In the genomic region with DNA sequence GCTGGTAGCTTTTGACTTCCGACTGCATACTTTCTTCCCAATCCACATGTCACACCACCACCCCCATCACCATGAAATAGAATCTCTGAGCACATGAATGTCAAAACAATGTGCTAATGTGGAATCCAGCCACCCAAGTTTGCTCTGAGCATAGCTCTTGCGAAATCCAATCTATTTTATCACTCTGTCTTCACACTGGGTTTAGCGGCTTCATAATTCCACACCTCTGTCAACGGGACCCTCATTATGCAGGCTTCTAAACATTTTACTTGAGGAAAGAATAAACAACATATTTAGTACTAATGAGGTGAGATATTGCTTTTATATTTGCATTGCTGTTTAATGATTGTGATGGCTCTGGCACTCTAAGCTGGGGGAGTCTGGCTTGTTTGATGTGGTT, we compare ENCODE assay signal across 27 mouse cellular contexts.
DNase-seq lines count a peak whose midpoint lies in the region; ATAC-seq and TF ChIP-seq lines count a peak whose summit lies in the region.
"Had no signal": no experiment of that assay in that cellular context is flagged by ENCODE, and none has a peak within 500 bp of the region (broad histone marks: within the 10 kb centered on the region; RNA-seq: fewer than 3 reads in every experiment).

No protein-coding gene starts in this region.

- H3K4me2 ChIP-seq in forebrain, embryonic 15.5 days (replicated peaks): no peak overlapping the region
- H3K4me2 ChIP-seq in embryonic facial prominence, embryonic 14.5 days (ENCODE audit: low read depth, low read length): no peak overlapping the region
- H3K4me2 ChIP-seq: heart, embryonic 12.5 days; hindbrain, embryonic 13.5 days; midbrain, embryonic 12.5 days; neural tube, embryonic 12.5 days had no signal

- no peak overlapping the region for H3K4me3 ChIP-seq in forebrain, embryonic 15.5 days
- H3K4me3 ChIP-seq in forebrain, embryonic 10.5 days: no peak overlapping the region
- no peak overlapping the region for H3K4me3 ChIP-seq in embryonic facial prominence, embryonic 14.5 days (ENCODE audit: low read depth, low read length)
- H3K4me3 ChIP-seq in heart, adult 2 months: no peak overlapping the region
- H3K4me3 ChIP-seq: heart, embryonic 12.5 days; hindbrain, embryonic 13.5 days; midbrain, embryonic 12.5 days; myocyte; neural tube, embryonic 12.5 days had no signal

- WGBS in forebrain, embryonic 15.5 days: 54% methylated on average over 4 of the region's 4 CpGs
- WGBS in forebrain, embryonic 10.5 days: 87% methylated on average over 4 of the region's 4 CpGs
- WGBS in embryonic facial prominence, embryonic 14.5 days: 64% methylated on average over 4 of the region's 4 CpGs
- WGBS in heart, adult 2 months: 76% methylated on average over 4 of the region's 4 CpGs

- no peak for TF ChIP-seq POLR2A in heart, adult 2 months (IDR thresholded peaks at IDR 0.05; ENCODE audit: insufficient read depth, low read depth, low read length)

- no peaks in the 10 kb centered on the region for H3K27me3 ChIP-seq in forebrain, embryonic 15.5 days
- H3K27me3 ChIP-seq in forebrain, embryonic 10.5 days (ENCODE audit: poor library complexity, severe bottlenecking): no peaks in the 10 kb centered on the region
- H3K27me3 ChIP-seq in embryonic facial prominence, embryonic 14.5 days (replicated peaks; ENCODE audit: control insufficient read depth, insufficient read depth, low read length): no peaks in the 10 kb centered on the region
- H3K27me3 ChIP-seq in heart, adult 2 months (ENCODE audit: control insufficient read depth, insufficient read depth, low read length): no peaks in the 10 kb centered on the region
- H3K27me3 ChIP-seq: heart, embryonic 12.5 days; hindbrain, embryonic 13.5 days; midbrain, embryonic 12.5 days; neural tube, embryonic 12.5 days had no signal

- no peak for TF ChIP-seq EP300 in heart, adult 2 months (IDR thresholded peaks at IDR 0.05; ENCODE audit: insufficient read depth, low read depth, low read length)

- H3K4me1 ChIP-seq in forebrain, embryonic 15.5 days: no peaks in the 10 kb centered on the region
- no peaks in the 10 kb centered on the region for H3K4me1 ChIP-seq in forebrain, embryonic 10.5 days
- no peaks in the 10 kb centered on the region for H3K4me1 ChIP-seq in embryonic facial prominence, embryonic 14.5 days (ENCODE audit: control insufficient read depth, insufficient read depth, low read length)
- no peaks in the 10 kb centered on the region for H3K4me1 ChIP-seq in heart, adult 2 months (ENCODE audit: control insufficient read depth, insufficient read depth, low read length)
- H3K4me1 ChIP-seq: heart, embryonic 12.5 days; hindbrain, embryonic 13.5 days; midbrain, embryonic 12.5 days; neural tube, embryonic 12.5 days had no signal

- H3K9me3 ChIP-seq in forebrain, embryonic 15.5 days: no peaks in the 10 kb centered on the region
- no peaks in the 10 kb centered on the region for H3K9me3 ChIP-seq in forebrain, embryonic 10.5 days
- H3K9me3 ChIP-seq in embryonic facial prominence, embryonic 14.5 days (ENCODE audit: control insufficient read depth, low read length): no peaks in the 10 kb centered on the region
- H3K9me3 ChIP-seq: heart, embryonic 12.5 days; hindbrain, embryonic 13.5 days; midbrain, embryonic 12.5 days; neural tube, embryonic 12.5 days had no signal

- no peaks in the 10 kb centered on the region for H3K36me3 ChIP-seq in forebrain, embryonic 15.5 days
- H3K36me3 ChIP-seq in forebrain, embryonic 10.5 days (replicated peaks): no peaks in the 10 kb centered on the region
- H3K36me3 ChIP-seq in embryonic facial prominence, embryonic 14.5 days (ENCODE audit: control insufficient read depth, insufficient read depth, low read length): no peaks in the 10 kb centered on the region
- H3K36me3 ChIP-seq in heart, adult 2 months (ENCODE audit: control insufficient read depth, insufficient read depth, low read length): no peaks in the 10 kb centered on the region
- H3K36me3 ChIP-seq: heart, embryonic 12.5 days; hindbrain, embryonic 13.5 days; midbrain, embryonic 12.5 days; neural tube, embryonic 12.5 days had no signal

- no peak for TF ChIP-seq CTCF in heart, adult 2 months (IDR thresholded peaks at IDR 0.05)

- no peak overlapping the region for H3K27ac ChIP-seq in forebrain, embryonic 15.5 days (replicated peaks)
- H3K27ac ChIP-seq in forebrain, embryonic 10.5 days: no peak overlapping the region
- no peak overlapping the region for H3K27ac ChIP-seq in embryonic facial prominence, embryonic 14.5 days (replicated peaks; ENCODE audit: low read depth, low read length)
- H3K27ac ChIP-seq in heart, adult 2 months: no peak overlapping the region
- H3K27ac ChIP-seq: hindbrain, embryonic 13.5 days; liver, embryonic 14.5 days; midbrain, embryonic 12.5 days; neural tube, embryonic 12.5 days had no signal

- no peak overlapping the region for H3K9ac ChIP-seq in forebrain, embryonic 15.5 days (replicated peaks)
- no peak overlapping the region for H3K9ac ChIP-seq in embryonic facial prominence, embryonic 14.5 days (ENCODE audit: low read depth, low read length)
- H3K9ac ChIP-seq in heart, adult 2 months (ENCODE audit: low read depth, low read length): no peak overlapping the region
- H3K9ac ChIP-seq: heart, embryonic 12.5 days; hindbrain, embryonic 13.5 days; liver, embryonic 14.5 days; midbrain, embryonic 12.5 days; neural tube, embryonic 12.5 days had no signal

- intact Hi-C loops in heart, adult 2 months (cut with DNase I): no loop called here

- H3K79me2 ChIP-seq in heart, adult 2 months (replicated peaks; ENCODE audit: control insufficient read depth, insufficient read depth, low read length): no peaks in the 10 kb centered on the region

- no peak for DNase-seq in forebrain, embryonic 10.5 days (ENCODE audit: extremely low spot score, low spot score)
- peak; percentile 3 for DNase-seq in lung, postnatal 10 days
- no peak for DNase-seq in lung, postnatal 36 days
- peak; percentile 44 for DNase-seq in embryonic facial prominence, embryonic 14.5 days (ENCODE audit: low spot score)
- DNase-seq in spleen, postnatal 4 days (ENCODE audit: low spot score in 2 of 2): no peak
- no peak for DNase-seq in heart, adult 2 months
- DNase-seq: adrenal gland, postnatal 25 days; cerebellum, adult 2 months; cerebellum, postnatal 14 days; gastrocnemius, postnatal 14 days; heart, adult 11 months; heart, postnatal 4 days; kidney, adult 8-10 months; kidney, postnatal 10 days; layer of hippocampus, postnatal 36 days; liver; lung, adult 2 months; thymus, postnatal 4 days had no signal

- peak; percentile 64 for ATAC-seq in forebrain, embryonic 15.5 days (replicated peaks)
- peak; percentile 22; the same call in 1 of the 2 replicates for ATAC-seq in embryonic facial prominence, embryonic 14.5 days (ENCODE audit: low read depth)
- ATAC-seq: CD4-positive, CD25-positive, alpha-beta regulatory T cell, adult 4 months; intestine, embryonic 16.5 days had no signal

Comparison
In these comparisons a context has a peak if more than half of its experiments do, and no peak if none do; other contexts are left out.
1. DNase-seq: peak in lung, postnatal 10 days (single experiment) and embryonic facial prominence, embryonic 14.5 days (single experiment); none in forebrain, embryonic 10.5 days (single experiment), lung, postnatal 36 days (single experiment), spleen, postnatal 4 days (0 of 2) and heart, adult 2 months (0 of 2).